Mouse (Mus musculus): ENCODE measurements at regions not wholly inside any gene's neighbourhood (a gene's known extent, or its start where the extent isn't known, plus 50 kb on each side); places are given as distances from the start of the nearest gene placed in this dataset.

DNA sequence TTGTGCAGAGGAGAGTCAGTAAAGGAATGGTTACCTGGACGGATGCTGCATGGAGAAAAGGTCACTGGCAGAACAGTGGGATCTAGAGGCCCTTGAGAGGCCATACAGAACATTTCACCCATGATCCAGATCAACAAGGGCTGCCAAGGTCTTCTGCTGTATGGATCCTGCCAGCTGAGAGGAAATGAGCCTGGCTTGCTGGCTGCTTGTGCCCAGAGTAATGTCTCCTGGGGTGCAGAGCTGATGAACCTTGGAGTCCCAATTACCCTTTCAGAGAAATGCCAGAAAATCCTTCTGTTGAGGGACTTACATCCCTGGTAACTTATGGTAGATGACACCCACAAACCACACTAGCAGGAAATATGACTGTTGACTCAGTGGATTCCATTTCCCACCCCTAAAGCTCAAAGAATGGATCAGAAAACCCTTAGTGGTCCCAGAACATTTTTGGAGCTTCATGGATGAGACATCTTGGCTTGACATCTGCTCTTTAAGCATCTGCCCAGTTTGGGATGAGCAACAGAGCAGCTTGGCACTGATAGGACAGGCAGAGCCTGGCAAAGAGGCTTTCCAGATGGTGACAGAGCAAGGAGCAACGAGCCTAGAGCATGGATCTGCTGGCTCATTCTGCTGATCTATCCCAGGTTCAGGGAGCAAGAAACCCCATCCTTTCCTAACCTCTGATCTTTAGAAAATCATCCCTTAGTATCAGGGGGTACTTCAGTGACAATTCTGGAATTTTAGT lies 416.6 kb downstream of the Adra2a start:
- H3K4me3 ChIP-seq (replicated peaks; ENCODE audit: low read length): no peak overlapping the region
- H3K27me3 ChIP-seq (ENCODE audit: insufficient read depth, low read length): no peaks in the 10 kb centered on the region
- H3K4me1 ChIP-seq (replicated peaks; ENCODE audit: low read depth, low read length): no peaks in the 10 kb centered on the region
- H3K36me3 ChIP-seq (ENCODE audit: insufficient read depth, low read length): no peaks in the 10 kb centered on the region
- H3K9me3 ChIP-seq (ENCODE audit: low read length): 0 out of 2 replicates have a peak, but pooled peaks cover 3% of the 10 kb centered on the region
- TF ChIP-seq CTCF (conservative IDR thresholded peaks at IDR 0.05; ENCODE audit: low read length) (no peak), POU5F1 (IDR thresholded peaks at IDR 0.05; ENCODE audit: borderline replicate concordance, low read length) (no peak), NANOG (IDR thresholded peaks at IDR 0.05; ENCODE audit: borderline replicate concordance, low read length) (no peak)

DNA sequence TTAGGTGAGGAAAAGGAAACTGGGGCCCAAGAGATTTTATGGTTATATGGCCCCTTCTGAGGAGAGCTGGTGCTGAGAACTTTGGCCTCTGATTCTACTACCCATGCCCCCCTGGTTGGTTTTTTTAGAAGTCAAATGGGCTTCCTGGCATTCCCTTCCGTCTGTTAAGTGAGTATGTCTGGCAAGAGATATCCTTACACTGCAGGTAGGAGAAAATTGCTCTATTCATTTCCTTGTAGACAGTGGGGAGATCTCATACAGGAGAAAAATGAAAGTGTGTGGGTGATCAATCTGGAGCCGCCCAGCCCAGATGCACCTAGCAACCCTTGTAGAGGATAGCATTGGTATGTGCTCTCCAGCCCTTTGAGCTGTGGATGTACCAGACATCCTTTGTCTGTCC lies 418.5 kb downstream of the Adra2a start:
- H3K27me3 ChIP-seq (ENCODE audit: insufficient read depth, low read length): no peaks in the 10 kb centered on the region
- 0 out of 2 replicates have a peak, but pooled peaks cover 3% of the 10 kb centered on the region for H3K9me3 ChIP-seq (ENCODE audit: low read length)
- no peak overlapping the region for H3K4me3 ChIP-seq (replicated peaks; ENCODE audit: low read length)
- no peaks in the 10 kb centered on the region for H3K4me1 ChIP-seq (replicated peaks; ENCODE audit: low read depth, low read length)
- TF ChIP-seq NANOG (IDR thresholded peaks at IDR 0.05; ENCODE audit: borderline replicate concordance, low read length) (no peak), POU5F1 (IDR thresholded peaks at IDR 0.05; ENCODE audit: borderline replicate concordance, low read length) (no peak), CTCF (conservative IDR thresholded peaks at IDR 0.05; ENCODE audit: low read length) (no peak)
- no peaks in the 10 kb centered on the region for H3K36me3 ChIP-seq (ENCODE audit: insufficient read depth, low read length)

GRCm38 (mm10) chr19:54470034-54470433 lies 426.1 kb downstream of the Adra2a start:
- H3K9me3 ChIP-seq (ENCODE audit: low read length): no peaks in the 10 kb centered on the region
- TF ChIP-seq POU5F1 (IDR thresholded peaks at IDR 0.05; ENCODE audit: borderline replicate concordance, low read length) (no peak), CTCF (conservative IDR thresholded peaks at IDR 0.05; ENCODE audit: low read length) (no peak), NANOG (IDR thresholded peaks at IDR 0.05; ENCODE audit: borderline replicate concordance, low read length) (no peak)
- no peaks in the 10 kb centered on the region for H3K4me1 ChIP-seq (replicated peaks; ENCODE audit: low read depth, low read length)
- no peaks in the 10 kb centered on the region for H3K27me3 ChIP-seq (ENCODE audit: insufficient read depth, low read length)
- no peaks in the 10 kb centered on the region for H3K36me3 ChIP-seq (ENCODE audit: insufficient read depth, low read length)
- no peak overlapping the region for H3K4me3 ChIP-seq (replicated peaks; ENCODE audit: low read length)

- H3K4me1 ChIP-seq (replicated peaks; ENCODE audit: low read depth, low read length): no peaks in the 10 kb centered on the region
- no peaks in the 10 kb centered on the region for H3K36me3 ChIP-seq (ENCODE audit: insufficient read depth, low read length)
- H3K27me3 ChIP-seq (ENCODE audit: insufficient read depth, low read length): no peaks in the 10 kb centered on the region
- TF ChIP-seq NANOG (IDR thresholded peaks at IDR 0.05; ENCODE audit: borderline replicate concordance, low read length) (no peak), CTCF (conservative IDR thresholded peaks at IDR 0.05; ENCODE audit: low read length) (no peak)
- H3K9me3 ChIP-seq (ENCODE audit: low read length): no peaks in the 10 kb centered on the region
- H3K4me3 ChIP-seq (replicated peaks; ENCODE audit: low read length): no peak overlapping the region
Measured at GRCm38 (mm10) chr19:54498066-54498465, 454.1 kb downstream of the Adra2a start.

- TF ChIP-seq CTCF (conservative IDR thresholded peaks at IDR 0.05; ENCODE audit: low read length): no peak
- TF ChIP-seq NANOG (IDR thresholded peaks at IDR 0.05; ENCODE audit: borderline replicate concordance, low read length): no peak
- TF ChIP-seq POU5F1 (IDR thresholded peaks at IDR 0.05; ENCODE audit: borderline replicate concordance, low read length): no peak
- Histone ChIP-seq H3K27me3 (ENCODE audit: insufficient read depth, low read length) (no peaks in the 10 kb centered on the region), H3K9me3 (ENCODE audit: low read length) (no peaks in the 10 kb centered on the region), H3K4me3 (replicated peaks; ENCODE audit: low read length) (no peak overlapping the region), H3K36me3 (ENCODE audit: insufficient read depth, low read length) (no peaks in the 10 kb centered on the region), H3K4me1 (replicated peaks; ENCODE audit: low read depth, low read length) (no peaks in the 10 kb centered on the region)
Measured at GRCm38 (mm10) chr19:54533858-54534257, 489.9 kb downstream of the Adra2a start.

- H3K4me1 ChIP-seq (replicated peaks; ENCODE audit: low read depth, low read length): peaks cover 7% of the 10 kb centered on the region; the same call in 1 of the 2 replicates
- H3K27me3 ChIP-seq (ENCODE audit: insufficient read depth, low read length): no peaks in the 10 kb centered on the region
- no peak overlapping the region for H3K4me3 ChIP-seq (replicated peaks; ENCODE audit: low read length)
- TF ChIP-seq CTCF (conservative IDR thresholded peaks at IDR 0.05; ENCODE audit: low read length) (no peak), NANOG (IDR thresholded peaks at IDR 0.05; ENCODE audit: borderline replicate concordance, low read length) (no peak), POU5F1 (IDR thresholded peaks at IDR 0.05; ENCODE audit: borderline replicate concordance, low read length) (no peak)
- no peaks in the 10 kb centered on the region for H3K9me3 ChIP-seq (ENCODE audit: low read length)
- H3K36me3 ChIP-seq (ENCODE audit: insufficient read depth, low read length): no peaks in the 10 kb centered on the region
Measured at GRCm38 (mm10) chr19:54555351-54555750, 511.4 kb downstream of the Adra2a start.

DNA sequence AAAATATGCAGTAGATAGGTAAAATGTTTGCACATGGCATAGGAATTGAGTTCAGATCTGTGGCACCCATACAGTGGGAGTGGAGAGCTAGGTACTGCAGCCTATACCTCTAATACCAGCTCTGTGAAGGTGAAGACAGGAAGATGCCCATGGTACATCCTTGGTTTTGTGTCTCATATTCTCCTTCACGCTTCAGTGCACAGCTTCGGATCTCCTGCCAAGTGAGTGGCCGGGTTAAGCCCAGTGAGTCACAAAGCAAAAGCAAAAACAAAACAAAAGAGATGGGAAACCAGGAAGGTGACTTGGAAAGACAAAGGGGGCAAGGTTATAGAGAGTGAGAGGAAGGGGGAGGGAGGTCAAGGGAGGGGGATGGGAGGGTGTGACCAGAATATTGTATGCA lies 514.0 kb downstream of the Adra2a start:
- no peak for TF ChIP-seq CTCF (conservative IDR thresholded peaks at IDR 0.05; ENCODE audit: low read length)
- TF ChIP-seq POU5F1 (IDR thresholded peaks at IDR 0.05; ENCODE audit: borderline replicate concordance, low read length): no peak

GRCm38 (mm10) chr19:54583574-54583973 lies 539.6 kb downstream of the Adra2a start:
- H3K9me3 ChIP-seq (ENCODE audit: low read length): no peaks in the 10 kb centered on the region
- no peaks in the 10 kb centered on the region for H3K27me3 ChIP-seq (ENCODE audit: insufficient read depth, low read length)
- no peak overlapping the region for H3K4me3 ChIP-seq (replicated peaks; ENCODE audit: low read length)
- no peaks in the 10 kb centered on the region for H3K36me3 ChIP-seq (ENCODE audit: insufficient read depth, low read length)
- peaks cover 9% of the 10 kb centered on the region; the same call in 1 of the 2 replicates for H3K4me1 ChIP-seq (replicated peaks; ENCODE audit: low read depth, low read length)
- TF ChIP-seq CTCF (conservative IDR thresholded peaks at IDR 0.05; ENCODE audit: low read length) (no peak), POU5F1 (IDR thresholded peaks at IDR 0.05; ENCODE audit: borderline replicate concordance, low read length) (no peak), NANOG (IDR thresholded peaks at IDR 0.05; ENCODE audit: borderline replicate concordance, low read length) (no peak)

More for the DNA sequence above, 514.0 kb downstream of the Adra2a start:
- Histone ChIP-seq H3K4me3 (replicated peaks; ENCODE audit: low read length) (no peak overlapping the region), H3K9me3 (ENCODE audit: low read length) (no peaks in the 10 kb centered on the region), H3K4me1 (replicated peaks; ENCODE audit: low read depth, low read length) (peaks cover 7% of the 10 kb centered on the region; the same call in 1 of the 2 replicates), H3K27me3 (ENCODE audit: insufficient read depth, low read length) (no peaks in the 10 kb centered on the region), H3K36me3 (ENCODE audit: insufficient read depth, low read length) (no peaks in the 10 kb centered on the region)
